Mouse (Mus musculus): ENCODE measurements around the gene Kdm6b.

Kdm6b gene

GRCm38 (mm10) chr11:69419443-69419812, 6.0 kb upstream of the Kdm6b start:
- 1% methylated on average over 19 of the region's 19 CpGs for WGBS

- WGBS = under 1% methylated on average over 45 of the region's 45 CpGs
These were observed 5.3 kb upstream of the Kdm6b start for GRCm38 (mm10) chr11:69418481-69419442.

- under 1% methylated on average over 39 of the region's 39 CpGs for WGBS
These were observed 4.2 kb upstream of the Kdm6b start for GRCm38 (mm10) chr11:69417449-69418384.

- WGBS = 9% methylated on average over 8 of the region's 8 CpGs
These were observed 3.5 kb upstream of the Kdm6b start for GRCm38 (mm10) chr11:69416921-69417448.

GRCm38 (mm10) chr11:69416509-69416908, 3.0 kb upstream of the Kdm6b start:
- WGBS = 5% methylated on average over 4 of the region's 4 CpGs

GRCm38 (mm10) chr11:69415668-69416451, 2.4 kb upstream of the Kdm6b start:
- 7% methylated on average over 15 of the region's 25 CpGs for WGBS

- WGBS = 7% methylated on average over 3 of the region's 3 CpGs
These were observed 1.8 kb upstream of the Kdm6b start for GRCm38 (mm10) chr11:69415327-69415667.

- WGBS = 51% methylated on average over 4 of the region's 4 CpGs
These were observed 1.2 kb upstream of the Kdm6b start for GRCm38 (mm10) chr11:69414421-69415326.

GRCm38 (mm10) chr11:69412548-69412947, 927 bp downstream of the Kdm6b start:
- 39% methylated on average over 7 of the region's 7 CpGs for WGBS

- WGBS = under 1% methylated on average over 39 of the region's 39 CpGs
These were observed 1.8 kb downstream of the Kdm6b start for GRCm38 (mm10) chr11:69411538-69412203.

- WGBS = under 1% methylated on average over 26 of the region's 26 CpGs
These were observed 2.4 kb downstream of the Kdm6b start for GRCm38 (mm10) chr11:69411073-69411535.

- under 1% methylated on average over 41 of the region's 41 CpGs for WGBS
These were observed 3.0 kb downstream of the Kdm6b start for GRCm38 (mm10) chr11:69410310-69411072.

- 1% methylated on average over 18 of the region's 18 CpGs for WGBS
These were observed 3.5 kb downstream of the Kdm6b start for GRCm38 (mm10) chr11:69410045-69410309.

- 1% methylated on average over 46 of the region's 46 CpGs for WGBS
These were observed 4.0 kb downstream of the Kdm6b start for GRCm38 (mm10) chr11:69409378-69410044.

GRCm38 (mm10) chr11:69408541-69409377, 4.7 kb downstream of the Kdm6b start:
- under 1% methylated on average over 33 of the region's 33 CpGs for WGBS

GRCm38 (mm10) chr11:69407724-69408004, 5.8 kb downstream of the Kdm6b start:
- WGBS = 51% methylated on average over 4 of the region's 4 CpGs

- WGBS = 84% methylated on average over 16 of the region's 16 CpGs
These were observed 6.4 kb downstream of the Kdm6b start for GRCm38 (mm10) chr11:69406867-69407723.
